Mouse (Mus musculus) kidney, postnatal 36 days (tissue): Measurements from ENCODE around the gene Neurl4.

ENCODE experiments used
- DNase-seq, 2 experiments: peaks; one replicate each; pipeline ENCODE4 v3.0.0; 2021 to 2022; ENCODE audit warnings: mixed read lengths in 2 of 2

Neurl4 gene

DNA sequence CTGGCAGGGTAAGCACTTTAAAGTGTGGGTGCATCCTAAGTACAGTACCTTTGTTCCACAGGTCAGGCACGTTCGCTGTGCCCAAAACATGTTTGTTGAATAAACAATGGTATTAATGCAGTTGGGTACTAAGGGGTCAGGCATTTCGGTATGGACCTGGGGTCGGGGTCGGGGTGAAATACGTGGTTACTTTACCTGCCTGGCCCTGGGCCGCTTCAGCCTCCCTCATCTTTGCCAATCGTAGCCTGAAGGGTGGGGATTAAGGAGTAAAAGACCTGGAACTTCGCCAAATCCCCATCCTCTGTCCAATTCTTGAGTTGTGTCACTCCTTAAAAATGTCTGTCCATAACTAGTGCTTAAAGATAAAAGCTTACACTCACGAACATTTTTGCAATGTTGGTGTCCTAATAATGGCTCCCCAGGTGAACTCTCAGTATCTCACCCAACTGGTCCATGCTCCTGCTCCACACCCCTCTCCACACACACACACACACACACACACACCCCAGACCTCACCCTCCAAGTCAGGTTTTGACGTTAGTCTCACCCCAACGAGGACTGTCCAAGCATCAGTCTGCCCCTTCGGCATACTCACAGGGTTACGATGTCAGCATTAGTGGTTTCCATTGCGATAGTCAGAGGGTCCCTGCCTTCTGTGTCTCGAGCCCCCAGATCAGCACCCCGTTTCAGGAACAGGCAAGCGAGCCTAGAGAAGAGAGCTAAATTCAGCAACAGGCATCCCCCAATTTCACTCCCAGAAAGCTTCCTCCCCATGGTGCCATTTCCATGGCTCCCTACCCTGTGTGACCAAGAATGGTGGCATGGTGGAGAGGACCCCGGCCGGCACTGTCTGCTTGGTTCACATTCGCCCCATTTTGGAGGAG is 18.8 kb upstream of the Neurl4 start:
- no peak for DNase-seq

- DNase-seq = peak in 1 of 2 experiments; percentile 65
These were observed 17.8 kb upstream of the Neurl4 start for GRCm38 (mm10) chr11:69883066-69883465.

- peak in 1 of 2 experiments; percentile 54 for DNase-seq
These were observed 17.2 kb upstream of the Neurl4 start for GRCm38 (mm10) chr11:69883527-69884151.

DNA sequence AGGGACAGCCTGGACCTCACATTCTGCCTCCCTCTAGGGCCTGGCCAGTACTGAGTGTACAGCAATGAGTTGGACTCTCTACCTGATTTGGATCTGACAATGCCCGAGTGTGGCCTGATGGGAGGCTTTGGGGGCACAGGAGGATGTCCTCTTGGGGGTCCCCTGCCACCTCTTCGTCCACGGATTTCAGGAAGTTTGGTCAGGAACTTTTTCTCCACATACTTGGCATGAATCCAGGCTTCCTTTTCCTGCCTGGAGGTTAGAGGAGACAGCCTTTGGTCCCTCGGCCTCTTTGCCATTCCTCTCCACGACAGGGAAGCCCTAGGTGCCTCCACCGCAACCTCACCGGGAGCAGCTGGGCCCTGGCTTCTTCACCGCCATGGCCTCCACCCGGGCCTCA is 16.6 kb upstream of the Neurl4 start:
- DNase-seq = peak in 1 of 2 experiments; percentile 47

GRCm38 (mm10) chr11:69884663-69885062 is 16.2 kb upstream of the Neurl4 start:
- peak in 1 of 2 experiments; percentile 52 for DNase-seq

- peak; percentile 64 to 68 for DNase-seq
These were observed 13.8 kb upstream of the Neurl4 start for GRCm38 (mm10) chr11:69886907-69887635.

DNA sequence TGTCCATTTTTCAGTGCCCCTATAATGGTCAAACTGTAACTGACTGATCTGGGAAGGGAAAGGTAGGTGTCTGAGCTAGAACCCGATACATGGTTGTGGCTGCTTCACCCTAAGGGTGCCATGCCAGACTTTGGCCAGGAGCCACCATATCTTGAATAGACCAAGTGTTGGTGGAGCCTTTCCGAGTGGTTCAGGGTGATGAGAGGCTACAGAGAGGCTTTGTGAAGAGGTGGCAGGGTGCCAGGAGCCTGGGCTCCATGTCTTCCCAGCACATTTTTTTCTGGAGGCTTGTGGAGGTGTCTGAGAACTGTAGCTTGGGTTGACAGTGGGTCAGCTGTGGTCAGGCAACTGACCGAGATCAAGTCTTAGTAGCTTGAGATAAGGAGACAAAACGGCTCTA is 9.4 kb upstream of the Neurl4 start:
- no peak for DNase-seq

DNA sequence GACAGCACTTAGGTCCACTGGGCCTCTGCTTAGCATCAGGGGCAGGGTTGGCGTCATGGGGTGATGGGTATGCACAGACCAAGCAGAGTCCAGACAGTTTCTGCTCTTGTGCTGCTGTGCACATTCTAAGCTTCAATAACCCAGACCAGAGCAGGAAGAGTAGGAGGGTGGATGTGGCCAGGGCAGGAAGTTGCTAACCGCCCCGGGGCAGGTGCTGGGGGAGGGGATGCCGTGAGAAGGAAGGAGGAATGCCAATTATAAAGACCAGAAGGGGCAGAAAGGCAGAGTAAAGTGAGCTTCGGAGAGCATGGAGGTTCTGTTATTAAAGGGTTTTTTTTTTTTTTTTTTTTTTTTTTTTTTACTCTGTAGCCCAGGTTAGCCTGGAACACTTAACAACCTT is 6.2 kb upstream of the Neurl4 start:
- DNase-seq = no peak

DNA sequence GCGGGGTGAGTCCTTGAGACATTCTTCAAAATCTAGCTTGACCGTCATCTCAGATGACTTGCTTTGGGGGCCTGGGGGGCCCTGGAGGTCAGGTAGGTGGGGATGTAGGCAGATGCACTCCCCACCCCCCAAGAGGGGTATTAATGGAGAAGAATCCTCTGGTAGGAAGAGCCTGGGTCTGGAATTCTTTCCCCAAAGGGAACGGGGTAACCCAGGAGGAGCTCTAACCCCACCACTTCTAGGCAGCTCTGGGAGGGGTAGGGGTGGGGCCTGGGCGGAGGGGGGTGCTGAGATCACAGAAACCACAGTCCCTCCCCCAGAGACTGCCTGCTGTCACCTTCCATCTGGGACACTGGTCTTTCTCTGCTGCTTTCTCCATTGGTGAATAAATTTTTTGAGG is 5.6 kb upstream of the Neurl4 start, which contains the start of gene Acap1:
Acap1 (minus strand) TSS at position 249 of the 400 bp plus-strand sequence.
- no peak for DNase-seq

GRCm38 (mm10) chr11:69899870-69900269 is 1.0 kb upstream of the Neurl4 start:
- peak in 1 of 2 experiments; percentile 59 for DNase-seq

GRCm38 (mm10) chr11:69901406-69901846 is 554 bp downstream of the Neurl4 start:
- peak; percentile 95 to 98 for DNase-seq

DNA sequence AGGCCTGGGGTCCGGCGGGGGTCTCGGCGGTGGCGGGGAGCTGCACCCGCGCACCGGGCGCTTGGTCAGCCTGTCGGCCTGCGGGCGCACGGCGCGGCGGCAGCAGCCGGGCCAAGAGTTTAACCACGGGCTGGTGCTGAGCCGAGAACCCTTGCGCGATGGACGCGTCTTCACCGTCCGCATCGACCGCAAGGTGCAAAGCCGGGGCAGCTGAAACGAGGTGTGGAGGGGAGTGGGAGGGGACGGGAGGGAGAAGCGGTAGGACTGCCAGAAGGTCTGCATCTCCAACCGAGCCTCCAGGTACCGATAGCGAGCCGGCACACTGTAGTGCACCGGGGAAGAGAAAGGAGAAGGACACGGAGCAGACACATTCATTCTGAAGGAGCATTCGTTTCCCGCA is 1.1 kb downstream of the Neurl4 start:
- DNase-seq = no peak

GRCm38 (mm10) chr11:69902972-69903371 is 2.1 kb downstream of the Neurl4 start:
- DNase-seq = no peak

DNA sequence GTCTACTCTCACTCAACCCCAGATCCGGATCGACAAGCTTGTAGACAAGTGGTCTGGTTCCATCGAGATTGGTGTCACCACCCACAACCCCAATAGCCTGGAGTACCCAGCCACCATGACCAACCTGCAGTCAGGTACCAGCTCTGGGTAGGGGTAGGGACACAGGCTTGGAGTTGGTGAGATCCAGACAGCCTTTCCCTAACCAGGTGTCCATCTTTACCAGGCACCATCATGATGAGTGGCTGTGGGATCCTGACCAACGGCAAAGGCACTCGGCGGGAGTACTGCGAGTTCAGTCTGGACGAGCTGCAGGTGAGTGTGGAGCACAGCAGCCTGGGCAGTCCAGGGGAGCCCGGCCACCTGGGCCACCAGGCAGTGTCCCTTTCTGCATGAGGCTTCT is 3.4 kb downstream of the Neurl4 start:
- DNase-seq = no peak

DNA sequence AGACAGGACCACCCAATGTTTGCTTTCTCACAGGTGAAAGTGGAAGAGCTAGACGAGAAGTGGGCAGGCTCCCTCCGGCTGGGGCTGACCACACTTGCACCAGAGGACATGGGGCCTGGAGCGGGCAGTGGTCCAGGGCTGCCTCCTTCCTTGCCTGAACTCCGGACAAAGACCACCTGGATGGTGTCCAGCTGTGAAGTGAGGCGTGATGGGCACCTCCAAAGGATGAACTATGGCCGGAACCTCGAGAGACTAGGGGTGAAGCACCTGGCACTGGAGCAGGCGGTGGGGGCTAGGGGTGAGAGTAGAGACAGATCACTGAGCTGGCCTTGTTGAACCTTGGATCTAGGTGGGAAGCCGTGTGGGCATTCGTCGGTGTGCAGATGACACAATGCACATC is 7.8 kb downstream of the Neurl4 start:
- peak; percentile 96 to 97 for DNase-seq

GRCm38 (mm10) chr11:69909174-69909573 is 8.3 kb downstream of the Neurl4 start:
- no peak for DNase-seq

DNA sequence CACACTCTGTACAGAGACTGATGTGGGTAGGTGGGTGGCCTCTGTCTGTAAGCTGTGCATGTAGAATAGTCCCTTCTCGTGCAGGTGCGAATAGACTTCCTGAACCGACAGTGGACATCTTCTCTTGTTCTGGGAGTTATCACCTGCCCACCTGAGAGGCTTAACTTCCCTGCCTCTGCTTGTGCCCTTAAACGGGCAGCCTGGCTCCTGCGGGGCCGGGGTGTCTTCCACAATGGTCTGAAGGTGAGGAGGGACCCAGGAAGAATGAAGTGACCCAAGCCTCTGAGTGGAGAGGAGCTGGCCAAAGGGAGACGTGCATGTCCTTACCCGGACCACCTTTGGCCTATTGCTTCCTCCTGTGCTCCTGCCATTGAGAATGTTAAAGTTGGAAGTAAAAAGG is 9.3 kb downstream of the Neurl4 start:
- DNase-seq = no peak

GRCm38 (mm10) chr11:69910781-69911560 is 10.1 kb downstream of the Neurl4 start:
- DNase-seq = peak; percentile 82 to 84

DNA sequence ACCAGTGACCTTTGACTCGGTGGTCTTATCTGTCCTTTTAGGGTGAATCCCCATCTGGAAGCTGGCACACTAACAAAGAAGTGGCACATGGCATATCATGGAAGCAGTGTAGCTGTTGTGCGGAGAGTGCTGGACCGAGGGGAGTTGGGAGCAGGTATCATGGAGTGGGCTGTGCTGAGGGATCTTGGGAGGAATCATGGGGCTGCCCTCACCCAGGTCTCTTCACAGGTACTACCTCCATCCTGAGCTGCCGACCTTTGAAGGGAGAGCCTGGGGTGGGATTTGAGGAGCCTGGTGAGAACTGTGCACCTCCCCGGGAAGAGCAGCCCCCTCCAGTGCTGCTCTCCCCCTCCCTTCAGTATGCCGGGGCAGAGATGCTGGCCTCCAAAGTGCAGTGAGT is 10.8 kb downstream of the Neurl4 start:
- no peak for DNase-seq

- no peak for DNase-seq
These were observed 12.1 kb downstream of the Neurl4 start for GRCm38 (mm10) chr11:69912716-69913530.

GRCm38 (mm10) chr11:69913554-69914371 is 12.9 kb downstream of the Neurl4 start, which contains the start of gene Gps2:
Gene Gps2 (plus strand): TSS chr11:69913888.
- peak; percentile 94 for DNase-seq
